Mouse (Mus musculus): ENCODE results near the gene Prim1. TPM values are rescaled to one million over a fixed set of nuclear protein-coding genes. Genes with fewer than 3 reads are reported as not detected.
"Not testable (repeated sequence)": the region's sequence is repeated elsewhere in the genome, so short reads cannot be mapped to it uniquely, and the experiment has no call there.

Prim1 gene
- polyA plus RNA-seq, 1 experiment from 2014 or later: 90.2 TPM

GRCm38 (mm10) chr10:128039858-128040257 is 24.9 kb downstream of the Prim1 start:
- Histone ChIP-seq H3K36me3 (peaks cover 46% of the 10 kb centered on the region), H3K27me3 (no peaks in the 10 kb centered on the region), H3K9me3 (no peaks in the 10 kb centered on the region), H3K4me1 (peaks cover 31% of the 10 kb centered on the region), H3K4me3 (no peak overlapping the region), H3K27ac (no peak overlapping the region), H3K9ac (no peak overlapping the region), H3K4me2 (no peak overlapping the region)
- ATAC-seq (ENCODE audit: borderline replicate concordance, extremely low read depth, low FRiP score, low TSS enrichment): no peak
- 65% methylated on average over 3 of the region's 3 CpGs for WGBS

GRCm38 (mm10) chr10:128040293-128040692 is 25.3 kb downstream of the Prim1 start:
- peaks cover 34% of the 10 kb centered on the region for H3K4me1 ChIP-seq
- no peaks in the 10 kb centered on the region for H3K9me3 ChIP-seq
- no peak overlapping the region for H3K27ac ChIP-seq
- H3K4me3 ChIP-seq: no peak overlapping the region
- no peak overlapping the region for H3K9ac ChIP-seq
- ATAC-seq (ENCODE audit: borderline replicate concordance, extremely low read depth, low FRiP score, low TSS enrichment): no peak
- H3K36me3 ChIP-seq: peaks cover 51% of the 10 kb centered on the region
- H3K4me2 ChIP-seq: no peak overlapping the region
- H3K27me3 ChIP-seq: no peaks in the 10 kb centered on the region
- 85% methylated on average over 5 of the region's 5 CpGs for WGBS

- H3K4me3 ChIP-seq: no peak overlapping the region
- H3K4me2 ChIP-seq: no peak overlapping the region
- no peaks in the 10 kb centered on the region for H3K27me3 ChIP-seq
- 72% methylated on average over 4 of the region's 4 CpGs for WGBS
- peaks cover 64% of the 10 kb centered on the region for H3K36me3 ChIP-seq
- H3K9me3 ChIP-seq: no peaks in the 10 kb centered on the region
- no peak overlapping the region for H3K9ac ChIP-seq
- peaks cover 34% of the 10 kb centered on the region for H3K4me1 ChIP-seq
- no peak for ATAC-seq (ENCODE audit: borderline replicate concordance, extremely low read depth, low FRiP score, low TSS enrichment)
- H3K27ac ChIP-seq: no peak overlapping the region
Observed at GRCm38 (mm10) chr10:128041636-128042035, 26.7 kb downstream of the Prim1 start.

GRCm38 (mm10) chr10:128042466-128042865 is 27.5 kb downstream of the Prim1 start:
- no peak overlapping the region for H3K9ac ChIP-seq
- H3K27me3 ChIP-seq: no peaks in the 10 kb centered on the region
- no peak for ATAC-seq (ENCODE audit: borderline replicate concordance, extremely low read depth, low FRiP score, low TSS enrichment)
- H3K9me3 ChIP-seq: no peaks in the 10 kb centered on the region
- WGBS: 86% methylated on average over 3 of the region's 3 CpGs
- H3K36me3 ChIP-seq: peaks cover 71% of the 10 kb centered on the region
- peaks cover 29% of the 10 kb centered on the region for H3K4me1 ChIP-seq
- no peak overlapping the region for H3K27ac ChIP-seq
- H3K4me3 ChIP-seq: no peak overlapping the region
- H3K4me2 ChIP-seq: no peak overlapping the region

- Histone ChIP-seq H3K27me3 (no peaks in the 10 kb centered on the region), H3K9ac (no peak overlapping the region), H3K27ac (no peak overlapping the region), H3K4me3 (no peak overlapping the region), H3K4me1 (peaks cover 23% of the 10 kb centered on the region), H3K9me3 (no peaks in the 10 kb centered on the region), H3K4me2 (no peak overlapping the region), H3K36me3 (peaks cover 78% of the 10 kb centered on the region)
- WGBS: 56% methylated on average over 3 of the region's 3 CpGs
- no peak for ATAC-seq (ENCODE audit: borderline replicate concordance, extremely low read depth, low FRiP score, low TSS enrichment)
Observed at GRCm38 (mm10) chr10:128043041-128043835, 28.3 kb downstream of the Prim1 start.

- no peak overlapping the region for H3K9ac ChIP-seq
- peaks cover 83% of the 10 kb centered on the region for H3K36me3 ChIP-seq
- 0 out of 2 replicates have a peak, but pooled peaks cover 6% of the 10 kb centered on the region for H3K4me1 ChIP-seq
- H3K4me2 ChIP-seq: no peak overlapping the region
- no peak overlapping the region for H3K4me3 ChIP-seq
- no peak overlapping the region for H3K27ac ChIP-seq
- no peaks in the 10 kb centered on the region for H3K9me3 ChIP-seq
- 96% methylated on average over 8 of the region's 8 CpGs for WGBS
- H3K27me3 ChIP-seq: no peaks in the 10 kb centered on the region
- no peak for ATAC-seq (ENCODE audit: borderline replicate concordance, extremely low read depth, low FRiP score, low TSS enrichment)
Observed at GRCm38 (mm10) chr10:128048157-128048556, 33.2 kb downstream of the Prim1 start.

GRCm38 (mm10) chr10:128049741-128050140 is 34.8 kb downstream of the Prim1 start:
- ATAC-seq (ENCODE audit: borderline replicate concordance, extremely low read depth, low FRiP score, low TSS enrichment): no peak; the same call in 1 of the 2 replicates
- Histone ChIP-seq H3K4me2 (no peak overlapping the region), H3K27ac (no peak overlapping the region), H3K9ac (no peak overlapping the region), H3K4me3 (no peak overlapping the region), H3K4me1 (0 out of 2 replicates have a peak, but pooled peaks cover 4% of the 10 kb centered on the region), H3K27me3 (no peaks in the 10 kb centered on the region), H3K9me3 (no peaks in the 10 kb centered on the region), H3K36me3 (peaks cover 67% of the 10 kb centered on the region)
- 97% methylated on average over 2 of the region's 2 CpGs for WGBS

- no peak overlapping the region for H3K4me2 ChIP-seq
- no peaks in the 10 kb centered on the region for H3K9me3 ChIP-seq
- no peak for ATAC-seq (ENCODE audit: borderline replicate concordance, extremely low read depth, low FRiP score, low TSS enrichment)
- no peak overlapping the region for H3K4me3 ChIP-seq
- H3K36me3 ChIP-seq: peaks cover 61% of the 10 kb centered on the region
- no peaks in the 10 kb centered on the region for H3K27me3 ChIP-seq
- 82% methylated on average over 2 of the region's 2 CpGs for WGBS
- H3K27ac ChIP-seq: no peak overlapping the region
- H3K9ac ChIP-seq: no peak overlapping the region
- no peaks in the 10 kb centered on the region for H3K4me1 ChIP-seq
Observed at GRCm38 (mm10) chr10:128050355-128050754, 35.4 kb downstream of the Prim1 start.

- no peak for ATAC-seq (ENCODE audit: borderline replicate concordance, extremely low read depth, low FRiP score, low TSS enrichment)
- no peaks in the 10 kb centered on the region for H3K9me3 ChIP-seq
- WGBS: 95% methylated on average over 5 of the region's 5 CpGs
- no peaks in the 10 kb centered on the region for H3K4me1 ChIP-seq
- no peak overlapping the region for H3K9ac ChIP-seq
- H3K4me2 ChIP-seq: no peak overlapping the region
- H3K27me3 ChIP-seq: no peaks in the 10 kb centered on the region
- H3K27ac ChIP-seq: no peak overlapping the region
- peaks cover 49% of the 10 kb centered on the region for H3K36me3 ChIP-seq
- H3K4me3 ChIP-seq: no peak overlapping the region
Observed at GRCm38 (mm10) chr10:128051589-128051988, 36.6 kb downstream of the Prim1 start.

GRCm38 (mm10) chr10:128052136-128052535 is 37.2 kb downstream of the Prim1 start:
- H3K9ac ChIP-seq; H3K4me3 ChIP-seq; H3K4me2 ChIP-seq; H3K27me3 ChIP-seq; H3K27ac ChIP-seq; H3K9me3 ChIP-seq; H3K4me1 ChIP-seq; ATAC-seq (ENCODE audit: borderline replicate concordance, extremely low read depth, low FRiP score, low TSS enrichment): not testable (repeated sequence)
- WGBS: 95% methylated on average over 1 of the region's 2 CpGs
- H3K36me3 ChIP-seq: peaks cover 44% of the 10 kb centered on the region

GRCm38 (mm10) chr10:128053001-128053400 is 38.0 kb downstream of the Prim1 start:
- Histone ChIP-seq H3K4me3 (no peak overlapping the region), H3K9ac (no peak overlapping the region), H3K4me1 (0 out of 2 replicates have a peak, but pooled peaks cover 5% of the 10 kb centered on the region), H3K4me2 (no peak overlapping the region), H3K27me3 (no peaks in the 10 kb centered on the region), H3K27ac (no peak overlapping the region), H3K9me3 (no peaks in the 10 kb centered on the region), H3K36me3 (peaks cover 36% of the 10 kb centered on the region)
- 88% methylated on average over 8 of the region's 8 CpGs for WGBS
- no peak for ATAC-seq (ENCODE audit: borderline replicate concordance, extremely low read depth, low FRiP score, low TSS enrichment)

GRCm38 (mm10) chr10:128058184-128058583 is 43.2 kb downstream of the Prim1 start:
- peak overlapping the region; percentile 67 for H3K4me2 ChIP-seq
- H3K9me3 ChIP-seq: no peaks in the 10 kb centered on the region
- peak overlapping the region; percentile 86 for H3K9ac ChIP-seq
- peaks cover 25% of the 10 kb centered on the region for H3K4me1 ChIP-seq
- WGBS: under 1% methylated on average over 18 of the region's 18 CpGs
- peak overlapping the region; percentile 99 for H3K27ac ChIP-seq
- H3K27me3 ChIP-seq: no peaks in the 10 kb centered on the region
- peaks cover 5% of the 10 kb centered on the region; the same call in 1 of the 2 replicates for H3K36me3 ChIP-seq
- H3K4me3 ChIP-seq: peak overlapping the region; percentile 94
- ATAC-seq (ENCODE audit: borderline replicate concordance, extremely low read depth, low FRiP score, low TSS enrichment): 0 out of 2 replicates have a peak, but pooled peaks have one; percentile 13
